Mouse (Mus musculus) urinary bladder, postnatal 14 days (tissue): Measurements from ENCODE around the gene Cklf.
"Not testable (repeated sequence)": the region's sequence is repeated elsewhere in the genome, so short reads cannot be mapped to it uniquely, and the experiment has no call there.

ENCODE experiments used
- DNase-seq: peaks from one replicate; pipeline ENCODE4 v3.0.0; 2021; ENCODE audit warnings: low spot score

The Cklf gene

DNA sequence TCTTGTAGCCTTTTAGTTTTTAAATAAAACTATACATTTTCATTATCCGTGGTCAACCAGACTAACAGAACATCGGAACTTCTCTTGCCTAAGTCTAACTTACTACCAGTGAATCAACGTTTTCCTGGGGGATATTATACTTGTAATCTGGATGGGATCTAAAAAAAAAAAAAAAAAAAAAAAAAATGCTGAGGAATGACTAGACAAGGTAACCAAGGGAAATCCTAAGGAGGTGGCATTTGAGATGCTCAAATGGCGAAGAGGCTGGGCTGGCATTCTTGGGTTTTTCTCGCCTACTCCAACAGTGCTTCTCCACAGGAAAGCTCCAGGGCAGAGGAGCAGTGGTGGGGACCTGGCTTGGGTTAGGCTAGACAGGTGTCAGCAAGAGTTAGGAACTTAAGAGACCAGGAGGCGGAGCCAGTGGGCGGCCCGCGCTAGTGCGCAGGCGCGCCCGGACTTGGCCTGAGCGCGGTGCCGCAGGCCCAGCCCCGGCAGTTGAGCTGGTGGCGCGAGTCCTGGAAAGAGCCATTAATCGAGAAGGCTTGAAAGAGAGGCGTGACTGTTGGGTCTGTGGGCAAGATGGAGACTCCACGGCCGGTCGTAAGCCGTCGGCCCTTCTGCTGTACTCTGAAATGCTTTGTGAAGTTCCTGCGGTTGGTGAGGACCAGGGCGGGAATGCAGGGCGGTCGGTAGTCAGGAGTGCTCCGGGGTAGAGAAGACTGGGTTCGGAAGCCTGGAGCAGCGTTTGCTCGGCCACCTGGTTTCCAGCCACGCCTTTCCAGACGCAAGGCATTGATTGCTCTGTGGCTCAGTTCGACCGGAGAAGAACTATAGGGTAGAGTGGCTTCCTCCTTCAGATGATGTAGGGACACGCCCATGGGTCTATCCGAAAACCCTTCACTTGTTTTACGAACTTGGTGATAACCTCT, at the start of gene Cklf:
Gene Cklf (plus strand): TSS at position 423 of the 929 bp plus-strand sequence.
- peak; percentile 89 for DNase-seq

DNA sequence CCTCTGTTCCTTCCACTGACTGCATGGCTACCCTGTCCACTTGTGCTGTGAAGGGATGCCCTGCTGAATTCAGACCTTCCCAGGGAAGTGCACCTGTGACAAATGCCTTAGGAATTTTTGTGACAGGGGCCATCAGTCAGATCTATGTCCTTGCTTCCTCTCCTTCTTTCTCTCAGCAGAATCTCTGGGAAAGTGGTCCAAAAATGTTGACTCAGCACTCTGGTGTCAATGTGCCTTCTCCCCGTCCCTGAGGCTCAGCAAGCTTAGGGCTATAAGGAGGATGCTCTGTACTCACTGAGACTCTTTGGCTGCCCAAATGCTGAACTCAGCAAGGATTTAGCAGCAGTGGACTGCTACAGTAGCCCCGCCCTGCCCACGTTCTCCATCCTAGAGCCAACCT, 49.0 kb upstream of the Cklf start:
- DNase-seq, result no peak

DNA sequence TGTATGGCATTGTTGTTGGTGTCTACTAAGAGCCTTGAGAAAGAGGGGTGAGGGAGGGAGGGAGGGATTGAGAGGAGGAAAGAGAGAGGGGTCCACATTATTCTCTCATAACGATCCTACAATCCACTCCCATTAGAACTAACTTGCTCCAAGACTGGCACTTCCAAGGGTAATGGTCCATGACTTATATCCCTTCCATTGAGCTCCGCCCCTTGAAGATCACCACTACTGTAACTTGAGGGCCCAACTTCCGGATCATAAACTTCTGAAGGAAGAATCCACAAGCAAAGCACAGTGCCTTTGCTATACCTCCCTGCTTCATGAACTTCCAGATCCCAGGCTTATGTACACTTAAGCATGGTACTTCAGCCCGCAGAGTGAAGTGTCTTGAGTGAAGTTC, 48.3 kb upstream of the Cklf start:
- DNase-seq, result no peak

DNA sequence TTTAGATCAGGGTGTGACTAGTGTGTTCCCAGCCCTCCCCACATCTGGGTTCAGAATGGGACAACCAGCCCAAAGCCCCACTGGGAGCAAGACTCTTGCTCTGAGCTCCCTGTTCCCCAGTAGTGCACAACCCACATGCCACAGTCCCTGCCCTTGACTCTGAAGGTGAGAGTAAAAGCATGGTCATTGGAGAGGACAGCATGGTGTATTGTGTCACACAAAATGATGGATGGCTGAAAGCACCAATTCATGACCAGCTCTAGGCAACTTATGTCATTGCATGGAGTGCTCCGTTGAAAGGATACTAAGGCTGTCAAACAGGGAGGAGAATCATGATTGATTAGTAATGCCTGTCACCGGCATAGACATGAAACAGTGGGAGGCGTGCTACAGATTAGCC, 45.4 kb upstream of the Cklf start:
- DNase-seq, result no peak

DNA sequence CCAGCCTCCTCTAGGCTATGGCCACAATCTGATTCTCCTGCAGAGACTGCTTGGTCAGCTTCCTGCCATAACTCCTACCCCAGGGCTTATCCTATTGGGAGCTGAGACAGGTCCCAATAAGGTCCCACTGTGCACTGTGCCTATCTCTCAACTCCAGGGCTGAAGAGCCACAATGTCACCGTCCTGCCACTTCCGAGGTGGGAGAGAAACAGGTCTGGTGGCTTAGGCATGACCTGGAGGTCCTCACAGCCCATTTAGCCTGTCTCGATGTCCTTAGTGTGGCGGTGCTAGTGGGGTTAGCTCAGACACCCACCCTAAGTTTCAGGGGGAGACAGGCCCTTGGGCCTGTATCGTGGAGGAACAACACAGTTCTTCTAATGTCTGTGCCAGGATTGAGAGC, 33.1 kb upstream of the Cklf start:
- DNase-seq, result no peak

DNA sequence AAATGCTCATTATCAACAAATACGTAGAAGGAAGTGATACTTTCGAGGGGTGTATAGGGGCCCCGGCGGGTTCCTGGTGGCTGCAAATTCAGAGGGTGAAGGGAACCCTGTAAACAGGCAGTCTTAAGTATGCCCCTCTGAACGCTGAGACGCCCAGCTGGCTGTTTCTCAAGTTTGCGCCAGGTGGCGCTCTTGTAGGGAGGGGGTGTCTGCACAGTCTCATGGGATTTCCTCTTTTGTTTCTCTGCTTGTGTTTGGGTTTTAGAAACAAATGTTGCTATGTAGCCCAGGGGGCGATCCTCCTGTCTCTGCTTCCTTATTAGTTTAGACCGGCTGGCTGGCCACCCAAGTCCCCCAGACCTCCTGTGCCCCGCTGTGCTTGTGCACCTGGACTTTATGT, 31.6 kb upstream of the Cklf start:
- DNase-seq, result peak; percentile 48

DNA sequence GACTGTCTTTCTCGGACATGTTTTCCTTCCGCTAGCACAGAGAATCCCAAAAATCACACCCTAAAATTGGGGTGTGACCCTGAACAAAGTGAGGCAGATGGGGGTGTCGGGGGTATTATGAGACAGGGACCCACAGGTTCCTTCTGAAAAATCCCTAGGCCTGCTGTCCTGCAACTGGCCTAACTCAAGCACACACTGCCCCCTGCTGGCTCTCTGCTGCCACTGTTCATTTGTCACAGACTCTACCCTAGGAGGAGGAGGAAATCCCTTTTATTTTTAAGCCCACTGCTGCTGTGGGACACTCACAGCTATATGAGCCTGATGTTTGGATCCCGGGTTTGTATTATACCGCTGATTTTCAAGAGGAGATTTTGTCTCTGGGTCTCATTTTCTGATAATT, 30.9 kb upstream of the Cklf start:
- peak; percentile 70 for DNase-seq

DNA sequence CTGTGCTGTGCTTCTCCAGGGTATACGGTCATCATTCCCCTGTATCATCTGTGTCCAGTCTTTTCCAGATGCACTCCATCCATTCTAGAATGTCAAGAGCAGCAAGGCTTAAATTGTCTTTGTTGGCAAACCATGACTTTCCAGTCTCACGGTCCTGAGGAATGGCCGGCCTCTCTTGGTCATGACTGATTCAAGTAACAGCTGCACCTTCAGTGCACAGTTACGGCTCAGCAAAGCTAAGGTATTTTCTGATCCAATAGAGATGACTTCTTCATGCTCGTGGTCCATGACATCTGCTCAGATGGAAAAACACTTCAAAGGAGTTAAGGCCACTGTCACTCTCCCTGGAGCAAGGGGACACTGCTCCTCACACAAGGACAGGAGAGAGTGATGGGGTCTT, 23.6 kb upstream of the Cklf start:
- DNase-seq, result no peak

DNA sequence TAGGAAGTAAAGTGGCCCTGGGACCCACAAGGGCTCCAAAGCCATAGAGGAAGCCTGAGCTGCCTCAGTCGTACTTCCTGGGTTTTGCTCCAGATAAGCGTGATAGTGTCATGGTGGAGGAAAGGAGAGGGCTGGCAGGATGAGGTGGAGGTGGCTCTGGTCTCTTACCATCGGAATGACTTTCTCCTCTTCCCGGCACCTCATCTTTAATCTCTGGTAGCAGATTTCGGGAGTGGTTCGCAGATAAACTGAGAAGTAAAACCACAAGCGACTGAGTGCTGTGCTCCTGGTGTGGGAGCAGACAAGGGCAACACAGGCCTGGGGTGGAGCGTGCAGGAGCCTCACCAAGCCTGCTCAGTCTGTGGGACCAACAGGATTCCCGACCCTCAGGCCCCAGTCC, 20.3 kb upstream of the Cklf start:
- no peak for DNase-seq

DNA sequence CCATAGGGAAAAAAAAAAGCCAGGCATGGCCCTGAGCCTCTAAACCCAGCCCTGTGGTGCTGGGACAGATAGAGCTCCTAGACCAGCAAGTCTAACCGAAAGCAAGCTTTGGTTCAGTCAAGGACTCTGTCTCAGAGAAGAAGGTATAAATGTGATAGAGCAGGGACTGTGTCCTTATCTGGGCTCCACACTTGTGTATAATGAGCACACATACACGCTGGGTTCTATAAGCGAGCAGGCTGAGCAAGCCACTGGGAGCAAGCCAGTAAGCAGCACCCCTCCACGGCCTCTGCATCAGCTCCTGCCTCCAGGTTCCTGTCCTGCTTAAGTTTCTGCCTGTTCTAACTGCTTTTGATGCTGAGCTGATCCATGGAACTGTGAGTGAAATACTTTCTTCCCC, 18.6 kb upstream of the Cklf start:
- DNase-seq, result no peak

DNA sequence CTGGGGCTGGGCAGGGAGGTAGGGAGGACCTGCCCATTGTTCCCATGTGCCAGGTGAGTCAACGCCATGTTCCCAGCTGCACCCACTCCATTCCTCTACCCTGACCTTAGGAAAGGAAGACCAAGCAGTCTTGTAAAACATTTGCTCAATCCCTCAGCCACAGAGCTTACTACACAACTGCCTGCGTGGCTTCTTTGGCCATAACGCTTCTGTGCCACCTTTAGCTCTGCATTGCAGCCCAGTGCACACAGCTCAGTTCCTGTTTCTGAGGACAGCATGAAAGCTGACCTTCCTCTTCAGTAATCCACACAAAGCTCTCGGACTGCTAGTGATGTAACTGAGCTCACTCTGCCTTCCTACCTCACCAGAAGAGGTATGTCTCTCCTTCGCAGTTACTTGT, 17.7 kb upstream of the Cklf start:
- DNase-seq, result no peak

DNA sequence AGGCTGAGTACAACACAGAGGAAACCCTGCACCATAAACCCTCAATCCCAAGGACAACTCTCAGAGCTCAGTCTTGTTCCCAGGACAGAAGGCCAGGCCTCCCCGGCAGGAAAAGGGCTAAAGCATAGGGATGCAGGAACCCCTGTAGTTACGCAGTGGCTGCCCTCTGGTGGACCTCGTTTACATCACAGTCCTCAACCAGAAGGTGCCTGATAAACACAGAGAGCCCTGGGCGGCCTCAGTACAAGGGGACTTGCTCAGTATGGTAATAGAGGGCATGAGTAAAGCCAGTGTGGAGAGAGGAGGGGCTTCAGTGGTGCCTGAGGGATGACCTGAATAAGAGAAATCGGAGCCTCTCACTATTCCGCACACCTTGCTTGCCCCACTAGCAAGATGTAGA, 16.1 kb upstream of the Cklf start:
- DNase-seq, result no peak

DNA sequence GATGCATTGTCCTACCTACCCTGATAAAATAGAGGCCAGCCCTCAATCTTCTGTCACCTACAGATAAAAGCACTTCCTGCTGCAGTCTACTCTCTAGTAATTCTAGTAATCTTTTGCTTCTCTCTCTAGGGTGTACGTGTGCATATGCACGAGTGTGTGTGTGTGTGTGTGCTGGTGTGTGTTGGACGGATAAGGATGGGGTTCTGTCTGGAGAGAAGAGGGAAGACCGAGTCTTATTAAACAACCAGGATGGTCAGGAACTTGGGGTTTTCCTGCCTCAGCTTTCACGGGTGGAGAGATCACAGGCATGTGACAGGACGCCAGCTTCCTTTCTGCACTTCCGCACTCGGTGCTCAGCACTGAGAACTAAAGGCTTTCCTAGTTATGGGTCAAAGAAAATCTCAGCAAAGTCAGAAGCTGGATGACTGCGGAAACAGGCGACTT, 11.2 kb upstream of the Cklf start:
- no peak for DNase-seq

DNA sequence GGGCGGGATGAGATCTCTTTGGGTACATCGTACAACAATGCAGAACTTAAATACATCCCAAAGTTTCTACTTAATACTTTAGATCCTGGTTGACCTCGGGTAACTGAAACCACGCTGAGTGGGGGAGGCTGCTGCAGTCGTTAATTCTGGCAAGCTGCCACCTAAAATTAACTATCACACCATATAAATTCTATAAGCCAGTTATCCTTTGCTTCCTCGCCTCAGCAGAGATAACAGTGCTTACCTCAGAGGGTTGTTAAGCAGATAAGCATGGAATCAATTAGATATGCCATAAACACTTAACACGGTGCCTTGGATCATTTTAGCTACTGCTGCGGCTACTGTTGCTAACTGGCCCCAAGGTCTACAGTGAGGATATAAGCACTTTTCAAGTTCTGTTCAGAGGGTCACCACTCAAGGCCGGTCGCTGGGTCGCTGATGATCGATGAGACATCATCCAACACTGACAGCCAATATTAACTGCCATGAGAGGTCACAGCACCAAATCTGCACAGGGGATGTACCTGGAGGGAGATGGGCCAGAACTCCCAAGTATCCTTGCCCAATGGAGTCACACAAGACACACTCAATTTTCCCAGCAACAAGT, 8.5 kb upstream of the Cklf start:
- DNase-seq, result no peak

DNA sequence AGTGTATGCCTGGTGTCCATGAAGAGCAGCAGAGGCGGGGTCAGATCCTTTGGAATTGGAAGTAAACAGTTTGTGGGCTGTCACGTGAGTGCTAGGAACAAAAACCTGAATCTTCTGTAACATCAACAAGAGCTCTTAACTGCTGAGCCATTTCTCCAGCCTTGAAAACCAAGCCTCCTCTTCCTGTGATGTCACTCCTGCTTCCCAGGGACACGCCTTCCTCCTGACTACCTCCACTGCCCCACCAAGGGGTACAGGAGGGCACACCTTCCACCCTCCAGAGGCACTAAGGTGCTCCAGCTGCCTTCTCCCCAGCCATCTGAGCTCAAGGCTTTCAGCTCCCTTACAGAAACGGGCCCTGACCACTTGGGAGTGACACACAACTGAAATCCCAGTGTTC, 4.0 kb upstream of the Cklf start:
- DNase-seq, result no peak

DNA sequence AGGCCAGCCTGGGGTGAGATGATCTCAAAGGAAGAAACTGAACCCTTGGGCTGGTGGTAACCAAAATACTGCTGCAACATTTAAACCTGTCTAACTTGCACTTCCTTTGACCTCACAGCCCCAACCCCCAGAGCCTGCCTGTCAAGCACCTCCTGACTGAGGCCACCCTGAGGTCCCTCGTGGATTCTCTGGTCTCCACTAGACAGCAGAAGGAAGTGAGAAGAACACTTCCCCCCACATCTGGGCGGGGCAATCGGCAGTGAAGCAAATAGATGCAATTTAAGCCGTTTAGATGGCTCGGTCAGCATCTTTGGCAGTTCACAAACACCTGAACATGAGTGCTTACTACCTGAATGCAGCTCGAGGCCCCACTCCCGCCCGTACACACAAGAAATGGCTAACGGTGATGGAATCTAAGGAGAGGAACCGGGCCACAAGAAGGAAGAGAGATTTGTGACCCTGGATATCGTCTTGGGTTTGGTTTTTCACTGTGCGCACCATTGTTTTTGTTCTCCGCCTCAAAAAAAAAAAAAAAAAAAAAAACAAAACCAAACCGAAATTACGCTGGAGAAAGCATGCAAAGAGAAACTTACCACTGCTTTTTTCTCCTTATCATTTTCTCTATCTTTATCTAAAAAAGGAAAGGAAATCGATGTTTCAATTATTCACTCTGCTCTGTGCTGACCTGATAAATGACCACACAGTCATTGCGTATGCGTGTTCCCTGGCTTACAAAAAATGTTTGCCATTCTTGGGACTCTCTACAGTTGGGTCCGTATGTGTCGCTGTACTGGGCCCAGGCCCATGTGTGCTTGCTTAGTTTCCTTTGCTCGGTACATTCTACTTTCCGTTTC, 3.4 kb upstream of the Cklf start:
- peak; percentile 25 for DNase-seq

DNA sequence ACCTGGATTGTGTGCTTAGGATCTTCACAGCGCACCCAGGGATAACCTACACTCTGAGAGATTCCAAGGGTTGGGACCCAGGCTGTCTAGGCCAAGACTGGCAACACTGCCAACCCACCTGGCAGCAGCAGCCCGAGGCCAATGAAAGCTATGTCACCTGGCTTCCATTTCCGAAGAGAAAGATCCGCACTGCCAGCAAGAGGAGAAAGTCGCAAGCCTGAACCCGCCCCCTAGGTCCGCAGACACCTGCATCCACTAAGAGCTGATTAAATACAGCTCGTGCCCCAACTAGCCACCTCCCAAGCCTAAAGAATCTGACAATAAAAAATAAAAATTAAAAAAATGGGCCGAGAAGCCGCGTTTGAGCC, 2.8 kb upstream of the Cklf start:
- DNase-seq, result peak; percentile 19

DNA sequence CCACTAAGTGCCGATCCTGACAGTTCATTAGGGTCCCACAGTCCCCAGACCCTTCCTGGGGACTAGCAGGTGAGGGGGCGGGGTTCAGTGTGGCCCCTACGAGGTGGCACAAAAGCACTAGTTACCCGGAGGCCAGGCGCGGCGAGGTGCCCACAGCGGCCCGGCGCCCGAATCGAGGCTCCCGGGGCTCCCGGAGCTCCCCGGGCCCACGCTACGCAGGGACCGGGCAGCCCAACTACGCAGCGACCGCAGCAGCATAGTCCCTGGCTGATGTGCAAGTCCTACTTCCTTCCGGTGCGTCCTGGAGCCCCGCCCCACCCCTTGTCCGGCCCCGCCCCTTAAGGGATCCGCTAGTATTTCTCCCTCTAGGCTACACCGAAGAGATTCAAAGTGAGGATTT, 2.4 kb upstream of the Cklf start, which contains the start of gene Tk2:
Gene Tk2 (minus strand): TSS at position 283 of the 400 bp plus-strand sequence.
- peak; percentile 81 for DNase-seq

DNA sequence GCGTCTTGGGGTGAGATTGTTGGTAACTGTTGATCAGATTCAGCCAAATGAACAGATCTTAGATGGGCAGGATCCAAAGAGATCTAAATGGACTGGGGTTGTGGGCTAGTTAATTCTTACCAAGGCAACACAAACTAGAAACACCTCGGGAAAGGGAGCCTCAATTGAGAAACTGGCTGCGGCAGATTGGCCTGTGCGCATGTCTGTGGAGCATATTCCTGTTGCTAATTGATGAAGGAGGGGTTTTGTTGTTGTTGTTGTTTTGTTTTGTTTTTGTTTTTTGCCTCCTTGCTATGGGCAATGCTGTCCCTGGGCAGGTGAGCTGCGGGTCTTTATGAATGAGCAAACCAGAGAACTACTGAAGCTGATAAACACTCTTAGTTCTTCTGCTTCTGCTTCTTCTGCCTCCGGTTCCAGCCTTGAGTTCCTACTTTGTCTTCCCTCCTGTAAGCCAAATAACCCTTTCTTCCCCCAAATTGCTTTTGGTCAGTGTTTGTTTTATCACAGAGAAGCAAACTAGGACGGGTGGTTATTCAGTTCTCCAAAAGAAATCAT, 1.1 kb upstream of the Cklf start:
- no peak for DNase-seq

DNA sequence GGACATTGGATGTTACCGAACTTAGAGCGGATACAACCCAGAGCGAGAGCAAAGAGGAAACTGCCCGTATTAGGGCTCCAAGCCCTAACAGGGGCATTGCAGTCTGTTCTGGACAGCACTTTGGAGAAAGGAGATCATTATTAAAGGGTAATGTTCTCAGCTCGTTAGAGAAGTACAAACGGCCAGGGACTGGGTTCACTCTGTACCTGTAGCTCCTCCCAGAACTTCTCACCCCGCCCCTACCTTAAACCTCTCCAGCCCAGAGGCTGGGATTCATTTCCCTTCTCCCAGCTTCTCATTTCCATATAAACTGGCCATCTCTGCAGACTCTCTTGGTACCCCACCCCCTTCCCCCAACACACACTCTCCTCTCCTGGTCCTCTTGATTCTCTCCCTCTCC, 800 bp downstream of the Cklf start:
- peak; percentile 24 for DNase-seq

DNA sequence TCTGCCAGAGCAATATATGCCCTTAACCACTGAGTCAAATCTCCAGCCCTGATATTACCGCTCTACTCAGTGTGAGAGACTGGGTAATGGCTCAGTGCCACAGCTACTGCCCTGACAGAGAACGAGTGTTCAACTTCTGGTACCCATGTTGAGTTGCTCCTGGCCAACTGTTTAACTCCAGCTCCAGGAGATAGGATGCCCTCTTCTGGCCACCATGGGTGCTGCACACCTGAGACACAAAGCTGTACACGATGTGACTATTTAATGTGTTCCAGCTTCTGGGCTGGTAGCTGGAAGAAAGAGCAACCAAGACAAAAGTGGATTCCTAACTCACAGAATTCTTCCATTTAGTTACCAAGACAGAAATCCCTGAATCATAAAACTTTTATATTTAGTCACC, 2.4 kb downstream of the Cklf start:
- DNase-seq, result peak; percentile 25

DNA sequence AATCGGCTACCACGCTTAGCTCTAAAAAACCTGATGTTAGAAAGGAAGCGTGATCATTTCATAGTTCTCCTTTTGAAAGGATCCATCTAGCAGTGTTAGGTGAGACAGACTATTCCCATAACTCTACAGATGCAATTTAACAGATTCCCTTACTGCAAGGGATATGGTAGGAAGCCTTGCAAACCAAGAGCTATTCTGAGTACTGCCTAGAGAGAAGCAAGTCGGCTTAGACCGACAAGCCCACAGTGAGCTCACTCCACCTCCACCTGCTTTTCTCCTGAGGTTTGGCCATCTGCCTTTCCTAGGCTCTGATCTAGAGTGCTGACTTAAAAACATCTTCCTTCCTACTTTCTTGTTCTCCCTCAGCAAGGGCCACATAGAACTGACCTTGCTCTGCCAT, 11.1 kb downstream of the Cklf start:
- DNase-seq, result not testable (repeated sequence)
